1 mouse cellular context compared by ENCODE assay signal in the genomic region with DNA sequence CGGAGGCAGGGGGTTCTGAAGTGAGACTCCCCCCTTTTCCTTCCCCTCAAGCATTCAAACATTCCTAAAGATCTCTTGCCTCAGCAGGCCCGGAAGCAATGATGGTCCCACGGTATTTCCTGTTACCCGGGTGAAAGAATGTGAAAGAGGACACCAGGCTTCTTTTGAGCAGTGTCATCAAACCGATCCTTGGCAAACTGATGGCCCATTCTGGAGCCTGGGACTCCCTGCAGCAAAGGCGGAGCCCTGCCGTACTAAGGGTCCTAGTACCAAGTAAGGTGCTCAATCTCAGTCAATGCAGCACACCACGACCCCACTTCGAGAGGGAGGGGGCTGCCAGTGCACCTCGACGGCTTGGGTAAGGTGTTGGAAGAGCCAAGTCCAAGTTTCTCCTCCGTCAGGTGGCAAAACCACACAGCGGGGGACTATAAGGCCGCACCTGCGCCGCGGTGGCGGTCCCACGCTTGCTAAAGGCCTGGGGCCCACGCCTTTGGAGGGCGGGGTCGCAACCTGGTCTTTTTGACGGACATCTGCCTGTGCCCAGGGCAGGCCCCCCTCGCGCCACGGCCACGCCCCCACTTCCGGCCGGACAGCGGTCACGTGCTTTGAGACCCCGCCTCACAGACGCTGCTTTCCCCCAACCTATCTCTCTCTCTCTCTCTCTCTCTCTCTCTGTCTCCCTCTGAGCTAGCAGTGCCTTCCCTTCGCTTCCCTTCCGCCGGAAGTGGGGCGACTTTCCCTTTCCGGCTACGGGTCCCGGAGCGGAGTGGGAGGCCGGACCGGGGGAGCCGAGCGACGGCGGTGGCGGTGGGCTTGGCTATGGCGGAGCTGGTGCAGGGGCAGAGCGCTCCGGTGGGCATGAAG.
TF ChIP-seq lines count a peak whose summit lies in the region.

Gene Fubp3 (plus strand): TSS at position 601 of the 864 bp plus-strand sequence.

TF ChIP-seq in CH12.LX, 34 proteins besides CTCF, POLR2A, EP300 and RAD21 (continued from another document):
- 0 out of 2 replicates have a peak, but pooled peaks have one; percentile 77 for TF ChIP-seq RCOR1 (conservative IDR thresholded peaks at IDR 0.05; ENCODE audit: low read depth, low read length)
- no peak for TF ChIP-seq JUND (conservative IDR thresholded peaks at IDR 0.05; ENCODE audit: low read depth, low read length)
- peak; percentile 34; the same call in 1 of the 2 replicates for TF ChIP-seq ZMIZ1 (IDR thresholded peaks at IDR 0.05; ENCODE audit: low read depth, low read length)
- TF ChIP-seq GABPA (IDR thresholded peaks at IDR 0.05; ENCODE audit: insufficient replicate concordance, low read depth, low read length): no peak
- no peak for TF ChIP-seq CHD1 (IDR thresholded peaks at IDR 0.05; ENCODE audit: low read depth, low read length)
- no peak for TF ChIP-seq UBTF (IDR thresholded peaks at IDR 0.05; ENCODE audit: low read depth, low read length)
- no peak for TF ChIP-seq ZC3H11A (IDR thresholded peaks at IDR 0.05; ENCODE audit: low read depth, low read length)
- TF ChIP-seq TBP (conservative IDR thresholded peaks at IDR 0.05; ENCODE audit: low read depth, low read length): peak; percentile 68; the same call in 1 of the 2 replicates
- TF ChIP-seq MYC (IDR thresholded peaks at IDR 0.05; ENCODE audit: low read depth, low read length): peak; percentile 80
- no peak for TF ChIP-seq E2F4 (IDR thresholded peaks at IDR 0.05; ENCODE audit: insufficient replicate concordance, low read depth, low read length)
- TF ChIP-seq IRF4 (IDR thresholded peaks at IDR 0.05; ENCODE audit: low read depth, low read length): peak; percentile 63
- peak; percentile 45; the same call in 1 of the 2 replicates for TF ChIP-seq NRF1 (IDR thresholded peaks at IDR 0.05; ENCODE audit: low read depth, low read length)
- TF ChIP-seq BHLHE40 (IDR thresholded peaks at IDR 0.05; ENCODE audit: low read depth, low read length): peak; percentile 95
- TF ChIP-seq CHD2 (IDR thresholded peaks at IDR 0.05; ENCODE audit: low read length): no peak; the same call in 1 of the 2 replicates
- TF ChIP-seq HCFC1 (IDR thresholded peaks at IDR 0.05; ENCODE audit: low read depth, low read length): peak; percentile 90
- TF ChIP-seq NELFE (IDR thresholded peaks at IDR 0.05; ENCODE audit: low read depth, low read length): peak; percentile 76; the same call in 1 of the 2 replicates
- peak; percentile 74 for TF ChIP-seq SIN3A (IDR thresholded peaks at IDR 0.05; ENCODE audit: low read length)
- no peak for TF ChIP-seq ZNF384 (IDR thresholded peaks at IDR 0.05; ENCODE audit: low read depth, low read length)
- TF ChIP-seq MEF2A (IDR thresholded peaks at IDR 0.05; ENCODE audit: borderline replicate concordance, low read depth, low read length): peak; percentile 22; the same call in 1 of the 2 replicates
- TF ChIP-seq USF1 (IDR thresholded peaks at IDR 0.05; ENCODE audit: low read depth, low read length): peak; percentile 93
- no peak for TF ChIP-seq SMC3 (IDR thresholded peaks at IDR 0.05; ENCODE audit: low read depth, low read length)
- TF ChIP-seq ETS1 (conservative IDR thresholded peaks at IDR 0.05; ENCODE audit: low read depth, low read length): no peak
- TF ChIP-seq MAZ (IDR thresholded peaks at IDR 0.05; ENCODE audit: low read depth, low read length): peak; percentile 91
TF ChIP-seq in CH12.LX: peak in this region for 20.
